Mouse (Mus musculus) lung, adult 2 months (tissue): ENCODE results near the gene Zfp296. TPM values are rescaled to one million over a fixed set of nuclear protein-coding genes. Genes with fewer than 3 reads are reported as not detected.

Source experiments
- DNase-seq: peaks from one replicate; pipeline ENCODE4 v3.0.0; 2022
- H3K4me1 ChIP-seq: fragments of 200-500 bp; 2 replicates; pipeline ENCODE4 v1.6.1; 2011; ENCODE audit warnings: low read length; ENCODE audit not compliant: control insufficient read depth, insufficient read depth
- H3K4me3 ChIP-seq: fragments of 200-500 bp; replicated peaks from 2 replicates; pipeline ENCODE3; 2011; ENCODE audit warnings: low read depth, mild to moderate bottlenecking, control low read depth, low read length; ENCODE audit errors: extremely low read depth
- CTCF ChIP-seq: fragments of 200-500 bp; IDR thresholded peaks from 2 replicates; pipeline ENCODE4 v1.5.1; 2011; ENCODE audit warnings: mild to moderate bottlenecking, low read length, control low read depth; ENCODE audit not compliant: insufficient read depth
- POLR2A ChIP-seq: fragments of 200-500 bp; IDR thresholded peaks from 2 replicates; pipeline ENCODE4 v1.6.1; 2011; ENCODE audit warnings: low read depth, mild to moderate bottlenecking, control low read depth, low read length, borderline replicate concordance; ENCODE audit errors: extremely low read depth
- WGBS: fragments of 180-500 bp; shearing (Covaris S2); methylation state at CpG from one replicate; pipeline ENCODE4 v1.1.7; 2018; 5-methylcytosine and 5-hydroxymethylcytosine counted together
- polyA plus RNA-seq: library from polyadenylated mRNA; depleted of rRNA; stranded (reverse); fragments of >200 nt; gene quantifications from 2 replicates; pipeline ENCODE4 v1.2.3, GENCODE M21; 2012

The Zfp296 gene
- polyA plus RNA-seq, 1 experiment, result 5.0 TPM

DNA sequence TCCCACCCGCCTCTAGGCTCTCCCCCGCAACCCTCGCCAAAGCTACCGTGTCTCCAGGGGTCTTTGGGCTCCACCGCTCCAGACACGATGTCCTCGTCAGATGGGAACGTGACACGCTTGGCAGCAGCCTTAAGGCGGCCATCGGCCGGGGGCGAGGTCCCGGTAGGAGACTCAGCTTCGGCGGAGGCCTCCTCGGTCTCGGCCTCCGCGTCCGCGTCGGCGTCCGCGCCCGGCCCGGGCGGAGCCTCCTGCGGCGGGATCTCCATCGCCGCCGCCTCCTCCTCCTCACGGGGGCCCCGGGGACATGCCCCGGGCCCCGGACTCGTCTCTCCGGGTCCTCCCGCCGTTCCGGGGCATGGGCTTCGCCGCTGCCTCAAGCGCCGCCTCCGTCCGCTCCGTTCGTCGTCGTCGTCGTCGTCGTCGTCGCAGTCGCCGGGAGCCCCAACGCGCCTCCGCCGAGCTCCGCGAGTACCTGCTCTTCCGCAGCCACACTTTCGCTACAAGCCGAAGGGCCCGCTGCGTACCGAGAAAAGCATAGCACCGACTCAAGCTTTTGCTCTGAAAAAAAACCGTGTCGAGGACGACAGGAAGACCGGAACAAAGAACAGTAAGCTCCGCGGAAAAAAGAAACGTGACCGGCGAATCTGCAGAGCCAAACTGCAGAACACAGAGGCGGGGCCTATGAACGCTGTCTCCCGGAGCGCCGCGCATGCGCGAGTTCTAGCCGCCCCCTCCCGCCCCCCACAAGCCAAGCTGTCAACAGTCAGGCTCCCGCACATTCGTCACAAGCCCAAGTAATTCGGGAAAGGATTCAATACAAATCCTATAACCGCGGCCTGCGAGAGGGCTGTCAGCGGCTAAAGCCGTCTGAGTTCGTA, 15.1 kb upstream of the Zfp296 start:
- peak; percentile 91 for DNase-seq
- peaks cover 22% of the 10 kb centered on the region for H3K4me1 ChIP-seq
- peak; percentile 58 for TF ChIP-seq POLR2A
- no peak for TF ChIP-seq CTCF
- H3K4me3 ChIP-seq, result peak overlapping the region; percentile 75
- under 1% methylated on average over 101 of the region's 102 CpGs for WGBS

DNA sequence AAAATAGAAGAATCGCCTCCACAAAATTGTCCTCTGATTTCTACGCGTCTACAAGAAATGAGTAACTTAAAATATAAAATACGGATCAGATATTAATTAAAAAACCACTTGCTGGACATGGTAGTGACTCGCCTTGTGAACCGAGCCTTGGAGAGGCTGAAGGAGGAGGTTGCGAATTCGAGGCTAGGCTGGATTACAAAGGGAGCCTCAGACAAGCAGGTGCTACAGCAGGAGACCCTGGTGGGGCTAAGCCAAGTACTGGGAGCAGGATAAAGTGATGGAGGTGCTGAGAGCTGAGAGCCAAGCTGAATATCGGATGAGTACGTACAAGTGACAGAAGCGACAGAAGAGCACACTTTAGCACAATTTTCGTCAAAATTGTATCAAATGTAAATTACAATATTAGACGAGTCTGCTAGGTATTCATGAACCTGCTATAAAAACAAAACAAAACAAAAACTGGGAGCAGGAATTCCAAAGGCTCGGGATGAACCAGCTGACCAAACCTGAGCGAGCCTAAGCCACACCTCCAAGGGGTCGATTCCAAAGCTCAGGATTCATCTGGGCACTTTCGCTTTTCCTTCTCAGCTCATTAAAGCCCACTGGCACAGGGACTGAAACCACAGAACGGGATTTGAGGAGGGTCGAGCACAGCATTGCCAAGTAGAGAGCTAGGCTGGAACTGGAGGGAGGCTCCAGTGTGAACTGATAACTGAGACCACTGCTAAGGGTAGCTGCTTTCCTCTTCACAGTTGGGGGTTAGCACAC, 14.3 kb upstream of the Zfp296 start, which contains the start of gene Ppp1r37:
TSS of gene Ppp1r37 (minus strand) at position 434 of the 768 bp plus-strand sequence.
- 2% methylated on average over 19 of the region's 19 CpGs for WGBS
- Histone ChIP-seq H3K4me3 (peak within 1 kb of the TSS; percentile 75), H3K4me1 (peaks cover 18% of the 10 kb centered on the region)
- DNase-seq, result no peak
- TF ChIP-seq POLR2A (no peak), CTCF (no peak)

DNA sequence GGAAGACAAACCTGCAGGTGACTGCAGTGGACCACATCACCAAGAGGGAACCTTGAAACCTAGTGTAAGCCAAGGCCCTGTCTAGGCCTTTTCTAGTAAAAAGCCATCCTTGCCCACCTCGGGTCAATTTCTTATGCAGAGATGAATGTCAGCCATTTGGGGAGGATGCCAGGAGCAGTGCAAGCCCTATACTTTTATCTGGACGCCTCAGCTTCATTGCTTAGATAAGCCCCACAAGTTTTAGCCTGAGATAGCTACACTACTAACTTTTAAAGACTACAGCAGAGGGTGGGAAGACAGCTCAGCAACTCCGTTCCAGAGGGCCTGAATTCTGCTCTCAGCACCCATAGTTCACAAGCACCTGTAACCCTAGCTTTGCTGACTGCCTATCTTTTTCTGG, 13.2 kb upstream of the Zfp296 start:
- WGBS, result 81% methylated on average over 3 of the region's 3 CpGs
- H3K4me1 ChIP-seq, result peaks cover 15% of the 10 kb centered on the region
- no peak overlapping the region for H3K4me3 ChIP-seq
- no peak for TF ChIP-seq CTCF
- no peak for TF ChIP-seq POLR2A
- DNase-seq, result no peak

DNA sequence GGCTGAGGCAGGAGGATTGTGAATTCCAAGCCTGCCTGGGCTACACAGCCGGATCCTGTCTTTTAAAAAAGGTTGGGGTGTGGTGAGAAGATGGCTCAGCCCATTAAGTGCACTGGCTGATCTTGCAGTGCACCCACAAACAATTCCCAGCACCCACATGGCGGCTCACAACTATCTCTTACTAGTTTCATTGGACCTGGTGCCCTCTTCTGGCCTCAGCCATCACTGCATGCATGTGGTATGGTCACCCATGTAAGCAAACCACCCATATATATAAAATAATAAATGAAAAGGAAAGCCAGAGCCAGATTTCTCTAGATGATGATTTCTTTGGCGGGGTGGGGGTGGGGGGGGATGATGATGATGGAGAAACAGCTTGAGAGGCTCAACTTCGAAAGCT, 12.6 kb upstream of the Zfp296 start:
- Histone ChIP-seq H3K4me3 (no peak overlapping the region), H3K4me1 (peaks cover 10% of the 10 kb centered on the region)
- 96% methylated on average over 4 of the region's 4 CpGs for WGBS
- DNase-seq, result no peak
- peak; percentile 23; the same call in 1 of the 2 replicates for TF ChIP-seq CTCF
- TF ChIP-seq POLR2A, result no peak

DNA sequence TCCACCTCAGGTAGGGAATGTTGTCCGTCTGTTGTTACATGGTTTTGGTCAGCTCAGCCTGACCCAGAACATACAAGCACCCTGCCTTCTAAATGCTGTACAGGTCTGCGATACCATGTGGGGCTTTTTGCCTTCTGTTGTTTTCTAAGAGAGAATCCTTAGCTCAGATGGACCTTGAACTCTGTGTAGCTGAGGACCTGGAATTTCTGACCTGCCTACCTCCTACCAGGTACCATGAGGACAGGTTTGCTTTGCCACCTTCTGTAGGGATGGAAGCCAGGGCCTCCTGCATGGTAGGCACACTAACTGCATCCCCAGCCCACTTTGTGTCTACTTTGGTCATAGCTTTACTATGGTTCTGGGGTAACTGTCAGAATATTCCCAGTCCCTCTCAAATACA, 11.3 kb upstream of the Zfp296 start:
- H3K4me1 ChIP-seq, result peaks cover 5% of the 10 kb centered on the region; the same call in 1 of the 2 replicates
- 92% methylated on average over 2 of the region's 2 CpGs for WGBS
- TF ChIP-seq POLR2A (no peak), CTCF (no peak)
- H3K4me3 ChIP-seq, result no peak overlapping the region
- no peak for DNase-seq

DNA sequence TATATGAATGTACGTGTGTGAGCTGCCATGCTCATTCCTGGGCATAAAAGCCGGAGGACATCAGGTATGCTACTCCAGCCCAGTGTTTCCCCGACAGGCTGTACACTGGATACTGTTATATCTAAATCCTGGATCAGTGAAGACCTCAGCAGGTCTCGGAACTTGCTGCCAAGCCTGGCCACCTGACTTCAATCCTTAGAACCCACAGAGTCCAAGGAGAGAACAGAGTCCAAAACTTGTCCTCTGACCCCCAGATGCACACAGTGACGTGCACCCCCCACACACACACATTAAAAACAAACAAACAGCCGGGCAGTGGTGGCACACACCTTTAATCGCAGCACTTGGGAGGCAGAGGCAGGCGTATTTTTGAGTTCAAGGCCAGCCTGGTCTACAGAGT, 9.7 kb upstream of the Zfp296 start:
- no peak for DNase-seq
- WGBS, result 86% methylated on average over 8 of the region's 8 CpGs
- H3K4me1 ChIP-seq, result peaks cover 6% of the 10 kb centered on the region; the same call in 1 of the 2 replicates
- no peak for TF ChIP-seq CTCF
- no peak for TF ChIP-seq POLR2A
- H3K4me3 ChIP-seq, result no peak overlapping the region

DNA sequence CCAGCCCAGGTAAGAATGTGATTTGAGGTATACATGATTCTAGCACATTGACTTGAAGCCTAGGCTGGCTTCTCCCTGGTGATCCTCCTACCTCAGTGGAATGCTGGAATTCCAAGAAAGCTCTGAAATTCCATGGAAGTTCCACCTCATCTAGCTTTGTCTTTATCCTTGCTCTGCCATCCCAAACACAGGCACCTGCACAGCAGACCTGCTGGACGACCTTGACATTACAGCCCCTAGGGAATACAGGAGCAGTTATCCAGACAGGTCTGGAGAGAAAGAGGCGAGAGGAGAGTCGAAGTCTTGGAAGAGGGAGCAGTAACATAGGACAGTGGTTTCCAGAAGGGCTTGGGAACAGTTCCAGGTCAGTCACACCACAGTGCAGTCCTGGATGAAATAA, 7.4 kb upstream of the Zfp296 start:
- no peak for DNase-seq
- 82% methylated on average over 3 of the region's 3 CpGs for WGBS
- no peak for TF ChIP-seq CTCF
- no peak for TF ChIP-seq POLR2A
- Histone ChIP-seq H3K4me1 (peaks cover 8% of the 10 kb centered on the region; the same call in 1 of the 2 replicates), H3K4me3 (no peak overlapping the region)

DNA sequence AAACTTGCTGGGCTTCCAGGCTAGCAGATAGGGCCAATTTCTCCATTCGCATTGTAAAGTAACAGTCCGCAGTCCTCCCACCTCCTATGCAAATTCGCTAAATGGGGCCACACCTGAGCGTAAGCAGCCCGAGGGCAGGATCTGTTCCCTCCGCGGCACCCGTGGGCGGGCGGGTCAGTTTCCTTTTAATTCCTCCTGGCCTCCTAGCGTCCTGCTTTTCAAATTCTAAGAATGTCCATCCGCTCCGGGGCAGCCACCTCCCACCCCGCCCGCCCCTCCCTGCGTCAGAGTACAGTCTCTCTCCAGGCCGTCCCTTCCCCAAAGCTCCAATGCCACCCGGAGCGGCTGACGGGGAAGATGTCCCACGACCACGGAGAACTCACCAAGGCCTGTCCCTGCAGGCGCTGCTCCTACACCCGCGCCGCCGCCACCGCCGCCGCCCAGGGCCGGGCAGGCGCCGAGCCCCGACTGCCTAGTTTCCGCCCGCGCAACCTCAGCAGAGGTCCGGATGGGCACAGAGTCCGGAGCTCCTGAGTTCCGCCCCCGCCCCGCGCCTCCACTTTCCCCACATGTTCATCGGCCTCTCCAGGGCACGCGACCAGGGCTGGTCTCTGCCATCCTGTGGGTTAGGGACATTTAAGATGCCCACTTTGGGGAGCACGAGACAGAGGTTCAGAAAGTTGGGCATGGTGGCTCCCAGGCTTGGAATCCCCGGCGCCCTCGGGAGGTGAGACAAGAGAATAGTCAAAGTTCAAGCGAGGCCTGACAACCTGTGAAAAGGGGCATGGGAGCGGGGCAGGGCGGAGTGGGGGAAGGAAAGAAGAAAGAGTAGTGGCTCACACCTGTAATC, 3.9 kb upstream of the Zfp296 start:
- peaks cover 12% of the 10 kb centered on the region for H3K4me1 ChIP-seq
- WGBS, result under 1% methylated on average over 52 of the region's 53 CpGs
- no peak for TF ChIP-seq CTCF
- TF ChIP-seq POLR2A, result peak; percentile 82
- H3K4me3 ChIP-seq, result peak overlapping the region; percentile 79
- DNase-seq, result peak; percentile 88

DNA sequence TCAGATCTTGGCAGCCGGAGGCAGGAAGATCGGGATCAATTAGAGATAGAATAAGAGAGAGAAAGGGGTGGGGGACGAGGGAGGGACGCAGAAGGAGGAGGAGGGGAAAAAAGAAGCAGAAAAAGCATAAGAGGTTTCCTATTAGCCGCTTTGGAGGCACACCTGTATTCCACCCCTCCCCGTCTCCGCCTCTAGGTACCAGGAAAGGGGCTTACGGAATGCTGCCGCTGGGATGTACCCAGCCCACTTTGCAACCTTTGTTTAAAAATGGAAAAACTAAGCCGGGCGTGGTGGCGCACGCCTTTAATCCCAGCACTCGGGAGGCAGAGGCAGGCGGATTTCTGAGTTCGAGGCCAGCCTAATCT, 3.3 kb upstream of the Zfp296 start:
- Histone ChIP-seq H3K4me1 (peaks cover 12% of the 10 kb centered on the region), H3K4me3 (peak overlapping the region; percentile 79)
- 15% methylated on average over 16 of the region's 16 CpGs for WGBS
- TF ChIP-seq POLR2A (no peak), CTCF (no peak)
- no peak for DNase-seq
